Mouse (Mus musculus) liver, embryonic 14.5 days (tissue): ENCODE data around the gene Dut.

Experiments
- CTCF ChIP-seq: IDR thresholded peaks from 2 replicates; pipeline ENCODE4 v1.5.1; 2016; ENCODE audit warnings: antibody characterized with exemption, low read depth, control low read depth
- EP300 ChIP-seq: IDR thresholded peaks from 2 replicates; pipeline ENCODE4 v1.6.1; 2016; ENCODE audit warnings: antibody characterized with exemption, low read depth

DNA sequence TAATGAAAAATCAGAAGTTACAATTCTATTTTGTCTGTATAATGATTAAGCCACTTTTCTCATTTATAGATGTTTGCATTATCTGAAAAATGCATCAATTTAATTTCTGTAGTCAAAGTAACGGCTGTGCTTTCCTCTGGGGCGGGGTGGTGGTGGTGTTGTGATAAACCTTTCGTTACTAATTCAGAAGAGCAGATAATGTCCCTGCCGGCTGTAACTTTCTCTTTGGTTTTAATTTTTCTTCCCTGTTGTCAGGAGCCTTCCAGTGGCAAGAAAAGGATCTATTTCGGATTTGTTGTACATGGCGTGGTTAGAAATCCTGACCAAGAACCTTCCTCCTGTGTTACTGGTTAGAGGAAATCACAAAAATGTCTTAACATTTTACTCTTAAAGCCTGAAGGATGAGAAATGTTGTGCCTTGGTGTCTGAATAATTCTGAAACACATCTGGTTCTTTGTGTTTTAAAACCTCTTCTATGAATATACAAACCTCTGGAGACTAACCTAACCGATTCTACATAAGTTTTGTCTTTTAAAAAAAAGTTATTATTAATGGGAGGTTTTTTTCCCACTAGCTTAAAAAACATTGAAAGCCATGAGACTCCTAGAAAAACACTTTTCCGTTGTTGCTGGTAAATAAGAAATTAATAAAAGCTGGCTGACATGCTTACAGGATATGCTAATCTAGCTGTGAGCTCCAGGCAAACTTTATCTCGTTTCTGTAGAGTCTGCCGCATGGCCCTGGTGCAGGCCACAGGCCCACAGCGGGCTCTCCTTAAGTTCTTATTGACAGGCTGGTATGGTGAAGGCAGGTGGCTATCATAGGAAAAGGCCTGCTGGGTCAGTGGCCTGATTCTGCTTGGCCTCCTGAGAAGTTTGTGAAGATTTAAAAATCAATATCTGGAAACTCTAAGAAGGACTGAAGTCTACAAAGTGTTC is 18.2 kb upstream of the Dut start:
- TF ChIP-seq CTCF, result no peak
- TF ChIP-seq EP300, result no peak; the same call in 1 of the 2 replicates
